Mouse (Mus musculus) erythroblast, embryonic 14.5 days (primary cell): ENCODE measurements at regions not wholly inside any gene's neighbourhood (a gene's known extent, or its start where the extent isn't known, plus 50 kb on each side); places are given as distances from the start of the nearest gene placed in this dataset.

Source experiments
- H3K27me3 ChIP-seq: 2 replicates; pipeline ENCODE4 v1.6.1; 2012; ENCODE audit warnings: inconsistent platforms; ENCODE audit not compliant: control insufficient read depth
- H3K36me3 ChIP-seq: 2 replicates; pipeline ENCODE4 v1.6.1; 2012; ENCODE audit warnings: mild to moderate bottlenecking, inconsistent platforms; ENCODE audit not compliant: control insufficient read depth
- H3K4me1 ChIP-seq: 2 replicates; pipeline ENCODE4 v1.6.1; 2012; ENCODE audit warnings: inconsistent platforms; ENCODE audit not compliant: control insufficient read depth
- H3K4me3 ChIP-seq: replicated peaks from 2 replicates; pipeline ENCODE3; 2012; ENCODE audit warnings: moderate library complexity, mild to moderate bottlenecking, inconsistent platforms
- H3K9me3 ChIP-seq: 2 replicates; pipeline ENCODE4 v1.6.1; 2012; ENCODE audit warnings: low read length, inconsistent platforms, mixed read lengths; ENCODE audit not compliant: control insufficient read depth
- GATA1 ChIP-seq: IDR thresholded peaks from 2 replicates; pipeline ENCODE4 v1.6.1; 2012; ENCODE audit warnings: low read length, inconsistent platforms, mixed read lengths
- TAL1 ChIP-seq: IDR thresholded peaks from 3 replicates; pipeline ENCODE4 v1.6.1; 2012; ENCODE audit warnings: low read length, inconsistent platforms, mixed read lengths

DNA sequence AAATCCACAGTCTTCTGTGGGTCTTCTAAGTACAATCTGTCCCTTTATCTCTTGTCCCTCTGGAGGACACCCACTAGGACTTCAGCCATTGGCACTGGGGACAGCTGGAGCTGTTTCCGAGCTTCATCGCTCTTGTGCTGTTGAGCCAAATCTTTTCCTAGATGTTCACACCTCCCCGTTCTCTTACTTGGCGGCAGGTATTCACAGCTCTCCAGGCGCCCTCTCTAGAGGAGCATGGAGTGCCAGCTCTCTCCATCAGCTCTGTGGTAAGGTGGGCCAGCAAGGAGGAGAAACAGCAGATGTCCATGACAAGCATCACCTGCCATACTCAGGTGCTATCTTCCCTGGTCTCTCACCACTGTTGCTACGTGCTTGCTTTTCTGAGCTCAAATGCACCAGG lies 360.3 kb upstream of the Myt1l start:
- H3K9me3 ChIP-seq: no peaks in the 10 kb centered on the region
- TF ChIP-seq TAL1: no peak
- no peak for TF ChIP-seq GATA1
- no peaks in the 10 kb centered on the region for H3K27me3 ChIP-seq
- H3K4me3 ChIP-seq: no peak overlapping the region
- H3K4me1 ChIP-seq: no peaks in the 10 kb centered on the region
- H3K36me3 ChIP-seq: no peaks in the 10 kb centered on the region

DNA sequence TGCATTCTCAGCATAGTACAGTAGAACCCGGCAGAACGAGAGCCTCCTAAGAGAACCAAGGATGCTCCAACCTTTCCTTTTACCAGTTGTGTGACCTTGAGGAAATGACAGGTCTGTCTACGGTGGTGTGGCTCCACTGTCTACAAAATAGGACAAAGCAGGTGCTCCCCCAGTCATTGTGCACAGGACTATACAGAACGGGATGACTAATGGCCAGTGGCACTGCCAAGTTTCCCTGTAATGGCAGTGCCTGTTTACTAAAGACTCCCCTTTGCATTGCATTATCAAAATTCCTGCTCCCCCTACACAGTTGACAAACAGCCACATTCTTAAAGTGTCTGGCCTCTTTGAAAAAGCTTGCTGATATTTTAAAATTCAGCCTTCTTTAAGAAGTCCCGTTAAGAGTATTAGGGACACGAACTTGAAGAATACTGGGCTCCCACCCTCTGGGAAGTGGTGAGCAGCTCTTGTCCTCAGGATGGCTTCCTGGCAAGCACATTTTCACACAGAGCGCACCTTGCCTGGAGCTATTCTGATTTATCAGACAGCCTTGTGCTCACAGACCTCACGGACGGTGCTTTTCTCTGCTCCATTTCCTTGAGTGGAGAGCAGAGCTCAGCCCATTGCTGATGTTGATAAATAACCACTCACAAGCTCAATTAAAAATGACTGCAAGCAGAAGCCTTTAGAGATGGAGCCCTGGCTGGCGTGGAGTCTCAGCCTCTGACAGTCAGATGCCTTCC lies 352.3 kb upstream of the Myt1l start:
- H3K4me3 ChIP-seq: no peak overlapping the region
- no peaks in the 10 kb centered on the region for H3K27me3 ChIP-seq
- no peaks in the 10 kb centered on the region for H3K4me1 ChIP-seq
- no peak for TF ChIP-seq GATA1
- TF ChIP-seq TAL1: no peak
- no peaks in the 10 kb centered on the region for H3K9me3 ChIP-seq
- H3K36me3 ChIP-seq: no peaks in the 10 kb centered on the region

- Histone ChIP-seq H3K9me3 (no peaks in the 10 kb centered on the region), H3K27me3 (no peaks in the 10 kb centered on the region), H3K36me3 (no peaks in the 10 kb centered on the region), H3K4me1 (no peaks in the 10 kb centered on the region), H3K4me3 (no peak overlapping the region)
- TF ChIP-seq TAL1 (no peak), GATA1 (no peak)
Observed at GRCm38 (mm10) chr12:29177145-29177544, 351.0 kb upstream of the Myt1l start.

DNA sequence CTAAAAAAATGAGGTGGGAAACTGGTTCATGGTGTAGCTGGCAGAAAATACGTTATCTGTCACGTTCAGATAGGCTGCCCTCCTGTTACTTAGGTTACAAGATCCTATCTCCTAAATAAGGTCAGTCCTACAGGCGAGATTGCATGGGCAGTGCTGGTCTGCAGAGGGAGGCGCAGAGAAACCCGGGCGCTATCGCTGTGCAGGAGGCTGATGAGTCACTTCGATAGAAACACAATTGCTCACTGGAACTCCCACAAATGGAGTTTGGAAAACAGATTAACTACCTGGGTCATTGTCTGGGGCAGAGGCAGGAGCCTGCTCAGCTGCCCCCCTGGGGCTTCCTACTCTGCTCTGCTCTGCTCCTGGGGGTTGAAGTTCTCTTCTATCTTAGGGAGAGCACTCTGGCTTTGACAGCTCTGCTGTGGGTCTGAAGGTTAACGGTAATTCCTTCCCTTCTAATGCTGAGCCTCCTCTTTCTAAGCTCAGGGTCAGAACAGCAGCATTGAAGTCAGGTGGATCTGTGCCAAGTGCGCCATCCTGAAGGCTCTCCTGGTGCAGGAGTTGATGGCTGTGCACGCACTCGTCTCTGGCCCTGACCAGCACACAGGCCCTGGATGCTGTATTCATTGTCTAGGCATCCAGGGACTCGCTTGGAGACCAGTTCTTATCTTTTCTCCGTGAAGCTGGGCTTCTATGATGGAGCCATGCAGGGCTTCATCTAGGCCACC lies 349.9 kb upstream of the Myt1l start:
- H3K9me3 ChIP-seq: no peaks in the 10 kb centered on the region
- no peaks in the 10 kb centered on the region for H3K4me1 ChIP-seq
- H3K27me3 ChIP-seq: no peaks in the 10 kb centered on the region
- H3K36me3 ChIP-seq: no peaks in the 10 kb centered on the region
- TF ChIP-seq GATA1 (no peak), TAL1 (no peak)
- H3K4me3 ChIP-seq: no peak overlapping the region

DNA sequence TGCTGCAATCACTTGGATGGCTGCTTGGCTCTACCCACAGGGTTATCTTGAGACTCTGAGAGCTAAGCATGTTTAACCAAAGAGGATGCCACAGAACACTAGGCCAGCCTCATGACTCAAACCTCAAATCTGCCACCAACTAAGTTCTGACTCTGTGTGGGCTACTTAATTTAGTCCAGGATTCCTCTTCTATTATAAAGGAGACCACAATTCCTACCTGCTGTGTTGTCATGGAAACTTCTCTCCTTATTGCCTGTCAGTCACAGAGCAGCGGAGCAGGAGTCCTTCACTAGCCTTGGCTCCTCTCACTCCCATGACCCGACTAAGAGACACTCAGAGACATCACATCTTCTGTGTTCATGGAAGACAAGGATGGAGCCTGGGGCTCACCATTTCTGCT lies 348.8 kb upstream of the Myt1l start:
- H3K4me3 ChIP-seq: no peak overlapping the region
- no peaks in the 10 kb centered on the region for H3K4me1 ChIP-seq
- no peaks in the 10 kb centered on the region for H3K36me3 ChIP-seq
- H3K27me3 ChIP-seq: no peaks in the 10 kb centered on the region
- no peaks in the 10 kb centered on the region for H3K9me3 ChIP-seq
- TF ChIP-seq TAL1 (no peak), GATA1 (no peak)

GRCm38 (mm10) chr12:29180576-29180975 lies 347.6 kb upstream of the Myt1l start:
- Histone ChIP-seq H3K4me3 (no peak overlapping the region), H3K27me3 (no peaks in the 10 kb centered on the region), H3K4me1 (no peaks in the 10 kb centered on the region), H3K36me3 (no peaks in the 10 kb centered on the region), H3K9me3 (no peaks in the 10 kb centered on the region)
- TF ChIP-seq GATA1 (no peak), TAL1 (no peak)

DNA sequence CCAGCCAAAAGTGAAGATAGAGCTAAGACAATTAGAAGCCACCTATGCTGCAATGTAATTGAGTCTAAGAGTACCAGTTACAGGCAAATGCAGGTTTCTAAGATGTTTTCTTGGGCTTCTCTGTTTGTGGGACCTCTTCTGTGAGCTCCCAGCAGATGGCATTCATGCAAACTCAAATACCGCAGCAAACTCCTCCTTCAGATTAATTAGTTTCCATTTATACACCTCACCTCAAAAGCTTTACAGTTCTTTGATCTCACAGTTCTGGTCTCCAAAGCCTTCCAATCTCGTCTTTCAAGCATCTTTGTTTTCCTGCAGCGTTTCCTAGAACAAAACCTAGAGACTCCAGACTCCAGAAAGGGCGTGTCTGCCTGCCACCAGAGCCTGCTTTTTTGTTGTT lies 340.6 kb upstream of the Myt1l start:
- H3K36me3 ChIP-seq: no peaks in the 10 kb centered on the region
- H3K27me3 ChIP-seq: no peaks in the 10 kb centered on the region
- H3K4me1 ChIP-seq: no peaks in the 10 kb centered on the region
- no peak overlapping the region for H3K4me3 ChIP-seq
- no peaks in the 10 kb centered on the region for H3K9me3 ChIP-seq
- TF ChIP-seq GATA1 (no peak), TAL1 (no peak)

DNA sequence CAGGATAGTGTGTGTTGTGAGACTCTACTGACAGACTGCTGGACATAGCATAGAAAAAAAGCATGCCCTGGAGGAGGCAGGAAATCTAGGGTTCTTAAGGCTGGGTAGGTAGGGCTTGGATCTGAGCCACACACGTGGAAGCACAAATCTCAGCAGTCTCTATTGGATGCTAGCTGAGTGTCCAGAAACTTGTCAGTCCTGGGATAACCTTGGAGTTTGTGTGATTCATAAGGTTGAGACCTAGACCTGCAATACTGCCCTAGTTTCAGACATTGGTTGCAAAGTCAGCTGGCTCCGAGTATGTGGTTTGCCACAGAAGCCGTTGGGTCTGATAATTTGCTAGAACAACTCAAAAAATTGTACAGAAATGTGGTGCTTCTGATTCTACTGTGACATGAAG lies 335.8 kb upstream of the Myt1l start:
- Histone ChIP-seq H3K27me3 (no peaks in the 10 kb centered on the region), H3K4me1 (no peaks in the 10 kb centered on the region), H3K4me3 (no peak overlapping the region), H3K9me3 (no peaks in the 10 kb centered on the region), H3K36me3 (no peaks in the 10 kb centered on the region)
- no peak for TF ChIP-seq TAL1
- TF ChIP-seq GATA1: no peak

DNA sequence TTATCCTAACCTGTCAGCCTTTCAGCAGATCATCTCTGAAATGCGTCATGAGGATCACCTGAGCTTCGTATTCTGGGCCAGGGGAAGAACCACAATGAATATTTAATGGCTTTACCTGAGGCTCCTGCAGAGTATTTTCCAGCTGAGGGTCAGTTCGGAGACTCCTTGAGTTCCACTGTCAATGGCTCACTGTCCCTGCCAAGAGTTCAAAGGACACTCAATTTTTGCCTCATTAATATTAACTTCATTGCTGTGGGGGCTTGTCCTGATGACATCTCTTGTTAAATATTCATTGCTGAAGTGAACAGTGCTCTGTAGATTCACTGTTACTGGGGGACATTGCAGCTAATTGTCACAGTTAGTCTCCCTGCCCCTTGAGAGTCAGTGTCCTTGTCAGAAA lies 316.2 kb upstream of the Myt1l start:
- H3K4me3 ChIP-seq: no peak overlapping the region
- H3K27me3 ChIP-seq: no peaks in the 10 kb centered on the region
- TF ChIP-seq GATA1 (no peak), TAL1 (no peak)
- H3K36me3 ChIP-seq: no peaks in the 10 kb centered on the region
- H3K4me1 ChIP-seq: no peaks in the 10 kb centered on the region
- no peaks in the 10 kb centered on the region for H3K9me3 ChIP-seq

DNA sequence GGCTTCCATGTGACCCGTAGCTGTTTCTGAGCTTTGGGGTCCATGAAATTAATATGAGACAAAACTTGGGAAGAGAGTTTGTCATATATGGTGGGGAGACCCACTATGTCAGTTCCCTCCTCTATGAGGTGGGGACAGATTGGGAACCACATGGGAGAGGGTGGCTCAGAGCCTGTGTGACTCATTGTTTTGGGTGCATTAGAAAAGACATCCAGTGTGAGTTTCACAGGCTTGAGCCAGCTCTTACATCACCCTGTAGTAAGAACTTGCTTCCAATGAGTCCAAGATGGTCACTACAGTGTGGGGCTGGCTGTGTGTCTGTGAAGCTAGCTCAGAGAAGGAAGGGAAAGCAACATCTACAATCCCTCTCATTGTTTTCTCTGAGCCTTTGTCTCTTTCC lies 314.6 kb upstream of the Myt1l start:
- TF ChIP-seq TAL1 (no peak), GATA1 (no peak)
- H3K4me3 ChIP-seq: no peak overlapping the region
- no peaks in the 10 kb centered on the region for H3K27me3 ChIP-seq
- no peaks in the 10 kb centered on the region for H3K36me3 ChIP-seq
- no peaks in the 10 kb centered on the region for H3K4me1 ChIP-seq
- no peaks in the 10 kb centered on the region for H3K9me3 ChIP-seq
